Mouse (Mus musculus) bone marrow, adult 2 months (tissue): ENCODE measurements at regions not wholly inside any gene's neighbourhood (a gene's known extent, or its start where the extent isn't known, plus 50 kb on each side); places are given as distances from the start of the nearest gene placed in this dataset.

Source experiments
- H3K27ac ChIP-seq: fragments of 200-500 bp; 2 replicates; pipeline ENCODE4 v1.5.1; 2012; ENCODE audit warnings: low read depth, mild to moderate bottlenecking, control low read depth, inconsistent platforms, low read length; ENCODE audit not compliant: control insufficient read depth, poor library complexity, insufficient read depth
- H3K4me1 ChIP-seq: fragments of 200-500 bp; 2 replicates; pipeline ENCODE4 v1.6.1; 2011; ENCODE audit warnings: low read length; ENCODE audit not compliant: control insufficient read depth, insufficient read depth
- H3K4me3 ChIP-seq: fragments of 200-500 bp; replicated peaks from 2 replicates; pipeline ENCODE3; 2011; ENCODE audit warnings: mild to moderate bottlenecking, low read depth, low read length, control low read depth; ENCODE audit not compliant: control insufficient read depth
- CTCF ChIP-seq: fragments of 200-500 bp; IDR thresholded peaks from 2 replicates; pipeline ENCODE4 v1.5.1; 2011; ENCODE audit warnings: low read length, control low read depth; ENCODE audit not compliant: control insufficient read depth, insufficient read depth
- POLR2A ChIP-seq: fragments of 200-500 bp; IDR thresholded peaks from 2 replicates; pipeline ENCODE4 v1.6.1; 2011; ENCODE audit warnings: low read depth, mild to moderate bottlenecking, control low read depth, low read length, borderline replicate concordance; ENCODE audit not compliant: control insufficient read depth
- WGBS: fragments of 180-500 bp; shearing (Covaris S2); methylation state at CpG from one replicate; pipeline ENCODE4 v1.1.7; 2018; 5-methylcytosine and 5-hydroxymethylcytosine counted together

DNA sequence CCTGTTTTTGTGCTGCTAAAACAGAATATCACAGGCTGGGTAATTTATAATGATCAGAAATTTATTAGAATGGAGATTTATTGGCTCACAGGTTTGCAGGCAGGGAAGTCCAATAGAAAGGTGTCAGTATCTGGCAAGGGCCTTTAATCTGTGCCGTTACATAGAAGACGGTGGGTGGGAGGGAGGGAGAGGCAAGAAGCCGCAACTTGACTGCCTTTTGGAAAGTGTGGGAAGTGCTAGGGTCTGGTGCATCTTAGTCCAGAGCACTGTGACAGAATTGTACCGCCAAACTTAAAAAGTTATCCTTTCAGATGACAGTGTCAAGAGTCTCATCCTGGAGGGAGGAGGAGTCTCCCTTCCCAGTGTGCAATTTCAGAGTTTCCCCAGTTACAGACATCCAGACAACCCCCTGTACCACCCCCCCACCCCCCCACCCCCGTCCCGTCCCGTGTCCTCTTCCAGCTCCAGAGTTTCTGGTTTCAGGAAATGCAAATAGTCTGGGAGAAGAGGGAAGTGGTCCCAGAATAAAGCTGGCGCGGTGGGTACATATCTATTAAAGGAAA is 261.4 kb upstream of the Mpped2 start:
- no peak overlapping the region for H3K27ac ChIP-seq
- no peaks in the 10 kb centered on the region for H3K4me1 ChIP-seq
- 29% methylated on average over 9 of the region's 9 CpGs for WGBS
- TF ChIP-seq POLR2A (no peak), CTCF (no peak)
- H3K4me3 ChIP-seq = no peak overlapping the region

DNA sequence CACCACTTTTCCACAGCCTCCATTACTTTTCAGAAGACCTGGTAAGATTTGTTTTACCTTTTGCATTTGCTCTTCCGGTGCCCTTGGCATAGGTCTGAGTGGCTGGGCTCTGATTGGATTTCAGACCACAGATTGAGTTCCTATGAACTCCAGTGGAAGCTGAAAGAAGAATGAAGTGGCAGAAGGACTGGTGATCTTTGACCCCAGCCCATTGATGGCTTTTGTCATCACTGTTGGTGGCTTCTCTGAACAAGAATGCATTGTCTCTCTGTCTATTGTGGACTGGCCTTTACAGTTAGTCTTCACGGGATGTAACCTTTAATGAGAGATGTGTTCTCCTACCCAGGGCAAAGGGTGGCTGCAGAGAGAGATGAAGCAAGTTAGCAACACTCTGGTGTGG is 256.9 kb upstream of the Mpped2 start:
- Histone ChIP-seq H3K4me1 (no peaks in the 10 kb centered on the region), H3K27ac (no peak overlapping the region), H3K4me3 (no peak overlapping the region)
- no peak for TF ChIP-seq POLR2A
- no peak for TF ChIP-seq CTCF
- WGBS = 61% methylated on average over 2 of the region's 2 CpGs

GRCm38 (mm10) chr2:106454310-106454974 is 238.6 kb upstream of the Mpped2 start:
- Histone ChIP-seq H3K4me1 (no peaks in the 10 kb centered on the region), H3K4me3 (no peak overlapping the region), H3K27ac (no peak overlapping the region)
- TF ChIP-seq POLR2A = no peak
- no peak for TF ChIP-seq CTCF
- 69% methylated on average over 7 of the region's 7 CpGs for WGBS

DNA sequence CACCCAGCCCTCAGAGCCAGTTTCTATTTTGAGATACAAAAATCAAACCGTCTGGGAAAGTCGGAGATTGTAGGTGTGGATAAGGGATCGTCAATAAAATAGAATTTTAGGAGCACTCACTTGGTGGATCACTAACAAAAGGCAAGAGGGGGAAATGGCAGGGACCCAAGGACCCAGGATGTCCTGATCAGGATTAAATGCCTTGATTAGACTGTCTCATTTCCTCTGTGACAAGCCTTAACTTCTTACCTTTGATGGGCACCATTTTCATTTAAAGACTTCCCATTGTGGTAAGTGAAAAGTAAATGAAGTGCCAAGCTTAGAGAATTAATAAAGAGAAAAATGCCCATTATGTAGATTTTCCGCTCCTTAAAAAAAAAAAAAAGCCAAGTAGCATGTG is 238.0 kb upstream of the Mpped2 start:
- Histone ChIP-seq H3K27ac (no peak overlapping the region), H3K4me1 (no peaks in the 10 kb centered on the region), H3K4me3 (no peak overlapping the region)
- 80% methylated on average over 4 of the region's 4 CpGs for WGBS
- TF ChIP-seq POLR2A (no peak), CTCF (no peak)

DNA sequence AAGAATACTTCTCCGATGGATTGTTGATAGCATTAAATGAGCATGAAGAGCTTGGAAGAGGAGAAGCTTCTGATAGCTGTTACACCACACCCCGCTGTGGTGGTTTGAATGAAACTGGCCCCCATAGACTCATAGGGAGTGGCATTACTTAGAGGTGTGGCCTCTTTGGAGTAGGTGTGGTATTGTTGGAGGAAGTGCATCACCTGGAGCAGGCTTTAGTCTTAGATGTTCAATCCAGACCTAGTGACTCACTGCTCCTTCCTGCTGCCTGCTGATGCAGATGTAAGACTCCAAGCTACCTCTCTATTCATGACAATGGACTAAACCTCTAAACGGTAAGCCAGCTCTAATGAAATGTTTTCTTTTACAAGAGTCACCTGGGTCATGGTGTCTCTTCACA is 237.1 kb upstream of the Mpped2 start:
- 82% methylated on average over 3 of the region's 3 CpGs for WGBS
- H3K27ac ChIP-seq = no peak overlapping the region
- no peak overlapping the region for H3K4me3 ChIP-seq
- TF ChIP-seq CTCF (no peak), POLR2A (no peak)
- no peaks in the 10 kb centered on the region for H3K4me1 ChIP-seq

DNA sequence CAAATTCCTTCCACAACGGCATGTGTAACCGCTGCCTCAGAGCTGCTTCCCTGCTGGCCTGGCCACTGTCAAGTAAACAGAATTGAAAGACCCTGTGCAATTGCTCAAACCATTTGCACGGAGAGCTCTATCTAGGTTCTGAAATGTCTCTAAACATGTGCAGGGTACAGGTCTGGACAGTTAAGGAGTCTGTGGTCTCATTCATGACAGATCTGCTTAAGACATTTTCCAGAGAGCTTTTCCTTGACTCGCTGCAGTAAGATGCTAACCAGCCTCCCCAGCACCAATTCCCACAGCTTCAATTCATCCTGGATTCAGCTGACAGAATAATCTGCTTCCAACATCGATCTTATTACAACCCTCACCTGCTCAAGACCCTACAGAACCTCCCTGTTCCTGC is 235.1 kb upstream of the Mpped2 start:
- Histone ChIP-seq H3K4me3 (no peak overlapping the region), H3K4me1 (no peaks in the 10 kb centered on the region), H3K27ac (no peak overlapping the region)
- TF ChIP-seq CTCF (no peak), POLR2A (no peak)
- 71% methylated on average over 5 of the region's 5 CpGs for WGBS

- TF ChIP-seq POLR2A (no peak), CTCF (no peak)
- no peak overlapping the region for H3K4me3 ChIP-seq
- no peak overlapping the region for H3K27ac ChIP-seq
- no peaks in the 10 kb centered on the region for H3K4me1 ChIP-seq
- 72% methylated on average over 8 of the region's 8 CpGs for WGBS
These were observed 232.0 kb upstream of the Mpped2 start for GRCm38 (mm10) chr2:106461021-106461420.

- H3K27ac ChIP-seq = no peak overlapping the region
- no peaks in the 10 kb centered on the region for H3K4me1 ChIP-seq
- 49% methylated on average over 7 of the region's 7 CpGs for WGBS
- H3K4me3 ChIP-seq = no peak overlapping the region
- no peak for TF ChIP-seq POLR2A
- TF ChIP-seq CTCF = no peak
These were observed 231.6 kb upstream of the Mpped2 start for GRCm38 (mm10) chr2:106461490-106461889.
